Mouse (Mus musculus) kidney, postnatal 14 days (tissue): Measurements from ENCODE around the gene Hinfp.
"Not testable (repeated sequence)": the region's sequence is repeated elsewhere in the genome, so short reads cannot be mapped to it uniquely, and the experiment has no call there.

Source experiments
- DNase-seq: peaks from one replicate; pipeline ENCODE4 v3.0.0; 2022; ENCODE audit warnings: mixed read lengths

The Hinfp gene

DNA sequence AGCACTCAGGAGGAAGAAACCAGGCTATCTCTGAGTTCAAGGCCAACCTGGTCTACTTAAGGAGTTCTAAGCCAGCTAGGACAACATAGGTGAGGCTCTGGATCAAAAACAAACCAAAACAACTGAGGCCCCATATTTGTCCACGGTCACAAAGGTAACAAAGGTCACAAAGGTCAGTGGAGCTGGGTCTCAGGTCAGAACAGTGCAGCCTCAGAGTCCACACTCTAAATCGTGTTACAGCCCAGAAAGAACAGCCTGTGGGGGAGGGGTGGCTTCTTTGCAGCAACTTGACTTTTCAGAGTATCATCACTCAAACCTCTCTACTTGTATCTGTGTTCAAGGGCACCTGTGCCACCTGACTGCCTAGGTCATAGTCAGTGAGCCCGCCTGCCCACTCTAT lies 4.3 kb upstream of the Hinfp start:
- DNase-seq, result no peak

DNA sequence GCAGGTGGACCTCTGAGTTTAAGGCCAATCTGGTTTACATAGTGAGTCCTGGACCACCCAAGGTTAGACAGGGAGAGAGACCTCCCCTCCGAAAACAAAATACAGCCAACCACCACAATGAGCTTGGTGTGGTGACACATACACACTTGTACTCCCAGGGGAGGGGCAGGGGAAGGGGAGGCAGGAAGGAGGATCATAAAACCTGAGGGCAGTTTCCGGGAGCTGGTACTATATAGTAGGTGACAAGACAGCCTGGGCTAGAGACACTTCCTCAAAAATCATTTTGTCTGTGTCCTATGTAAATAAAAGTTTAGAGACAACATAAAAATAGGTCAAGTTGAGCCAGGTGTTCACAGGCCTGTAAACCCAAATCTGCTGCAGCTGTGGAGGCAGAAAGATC lies 1.8 kb upstream of the Hinfp start:
- DNase-seq, result no peak

DNA sequence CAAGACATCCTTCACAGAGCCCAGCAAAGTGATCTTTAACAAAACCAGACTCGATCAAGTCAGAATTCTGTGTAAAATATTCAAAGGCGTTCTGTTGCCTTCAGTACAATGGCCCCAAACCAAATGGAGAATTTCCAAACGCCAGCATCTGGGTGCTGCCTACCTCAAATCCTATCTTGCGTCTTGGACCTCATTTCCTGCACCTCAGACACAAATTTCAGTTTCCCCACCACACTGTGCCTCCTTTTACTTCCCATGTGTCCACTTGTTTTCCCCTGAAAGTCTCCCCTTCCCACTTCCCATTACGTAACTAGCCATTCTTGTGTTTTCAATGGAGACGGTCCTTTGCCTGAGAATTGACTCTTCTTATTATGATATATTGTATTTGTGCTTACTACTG lies 1.1 kb upstream of the Hinfp start:
- DNase-seq, result no peak

DNA sequence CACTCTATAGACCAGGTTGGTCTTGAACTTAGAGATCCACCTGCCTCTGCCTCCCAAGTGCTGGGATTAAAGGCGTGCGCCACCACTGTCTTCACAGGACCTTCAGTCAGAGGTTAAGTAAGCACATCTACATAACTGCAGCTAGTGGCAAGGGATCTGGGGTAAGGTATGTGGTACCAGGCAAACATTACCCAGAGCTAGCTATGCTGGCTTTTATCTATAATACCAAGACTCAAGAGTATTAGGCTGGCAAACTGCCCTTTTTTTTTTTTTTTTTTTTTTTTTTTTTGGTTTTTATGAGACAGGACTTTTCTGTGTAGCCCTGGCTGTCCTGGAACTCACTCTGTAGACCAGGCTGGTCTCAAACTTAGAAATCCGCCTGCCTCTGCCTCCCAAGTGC lies 5.5 kb downstream of the Hinfp start:
- not testable (repeated sequence) for DNase-seq

DNA sequence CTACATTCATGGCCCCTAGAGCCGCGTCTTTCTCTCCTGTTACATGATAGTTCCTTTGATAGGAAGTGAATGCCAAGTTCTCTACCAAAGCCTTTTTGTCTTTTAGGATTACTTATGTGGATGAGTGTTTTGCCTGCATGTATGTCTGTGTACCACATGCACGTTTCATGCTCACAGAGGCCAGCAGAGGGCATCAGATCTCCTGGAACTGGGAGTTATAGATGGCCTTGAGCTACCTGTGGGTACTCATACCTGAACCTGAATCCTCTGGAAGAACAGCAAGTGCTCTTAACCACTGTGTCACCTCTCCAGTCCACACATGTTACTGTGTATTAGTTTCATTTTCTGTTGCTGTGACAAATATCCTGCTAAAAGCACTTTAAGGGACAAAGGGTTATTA lies 13.0 kb downstream of the Hinfp start:
- peak; percentile 71 for DNase-seq

DNA sequence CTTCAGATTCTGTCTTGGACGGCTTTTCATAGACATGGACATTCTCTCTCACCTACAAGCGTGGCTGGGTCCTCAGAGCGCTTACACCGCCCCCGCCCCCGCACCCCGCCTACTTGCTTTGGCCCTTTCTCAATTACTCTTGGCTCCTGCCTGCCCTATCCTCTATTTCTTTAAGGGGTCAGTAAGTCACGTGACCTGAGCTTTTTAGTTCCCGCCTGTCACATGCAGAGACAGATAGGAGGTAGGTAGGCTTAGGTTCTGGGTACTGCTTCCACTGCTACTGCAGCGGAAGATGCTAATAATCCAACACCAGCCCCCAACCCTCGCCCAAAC lies 16.5 kb downstream of the Hinfp start:
- no peak for DNase-seq

DNA sequence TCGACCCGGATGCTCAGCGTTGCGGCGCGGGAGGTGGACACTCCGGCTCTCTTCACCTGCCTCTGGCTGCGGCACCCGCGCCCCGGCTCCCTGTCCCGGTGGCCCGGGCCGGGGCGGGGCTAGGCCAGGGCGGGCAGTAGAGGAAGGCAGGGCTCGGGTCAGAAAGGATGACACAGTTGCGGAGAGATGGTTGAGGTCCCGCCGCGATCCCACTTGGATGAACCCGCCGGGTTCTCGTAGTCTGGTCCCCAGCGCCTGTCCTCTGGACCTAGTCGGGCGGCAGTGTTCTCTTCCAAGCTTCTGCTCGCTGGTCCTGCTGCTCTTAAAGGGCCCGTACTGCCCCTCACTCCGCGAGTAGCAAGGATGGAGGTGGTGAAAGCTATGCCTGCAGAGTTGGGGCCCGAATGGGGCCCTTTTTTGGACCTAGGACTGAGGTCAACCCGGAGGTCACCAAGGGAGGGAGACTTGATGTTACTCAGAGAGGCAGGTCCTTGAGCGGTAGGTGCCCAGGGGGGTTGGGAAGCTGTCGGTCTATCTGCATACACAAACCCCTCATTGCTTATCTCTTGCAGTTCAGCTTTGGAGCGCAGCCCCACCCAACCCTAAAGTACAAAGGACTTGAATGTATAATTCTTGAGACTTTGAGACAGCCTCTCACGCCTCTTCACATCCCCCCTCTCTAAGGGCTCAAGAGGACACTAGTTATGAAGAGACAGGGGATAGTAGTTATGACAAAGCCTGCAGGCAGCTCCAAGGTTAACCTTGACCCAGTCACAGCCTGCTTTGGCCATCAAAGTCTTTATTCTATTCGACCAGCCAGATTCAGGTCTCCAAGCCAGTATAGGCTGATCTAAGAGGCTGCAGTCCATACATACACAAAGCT lies 17.2 kb downstream of the Hinfp start, which contains the start of gene Abcg4:
Gene Abcg4, minus strand, starts transcription at position 540 of the 883 bp plus-strand sequence.
- peak; percentile 28 for DNase-seq

DNA sequence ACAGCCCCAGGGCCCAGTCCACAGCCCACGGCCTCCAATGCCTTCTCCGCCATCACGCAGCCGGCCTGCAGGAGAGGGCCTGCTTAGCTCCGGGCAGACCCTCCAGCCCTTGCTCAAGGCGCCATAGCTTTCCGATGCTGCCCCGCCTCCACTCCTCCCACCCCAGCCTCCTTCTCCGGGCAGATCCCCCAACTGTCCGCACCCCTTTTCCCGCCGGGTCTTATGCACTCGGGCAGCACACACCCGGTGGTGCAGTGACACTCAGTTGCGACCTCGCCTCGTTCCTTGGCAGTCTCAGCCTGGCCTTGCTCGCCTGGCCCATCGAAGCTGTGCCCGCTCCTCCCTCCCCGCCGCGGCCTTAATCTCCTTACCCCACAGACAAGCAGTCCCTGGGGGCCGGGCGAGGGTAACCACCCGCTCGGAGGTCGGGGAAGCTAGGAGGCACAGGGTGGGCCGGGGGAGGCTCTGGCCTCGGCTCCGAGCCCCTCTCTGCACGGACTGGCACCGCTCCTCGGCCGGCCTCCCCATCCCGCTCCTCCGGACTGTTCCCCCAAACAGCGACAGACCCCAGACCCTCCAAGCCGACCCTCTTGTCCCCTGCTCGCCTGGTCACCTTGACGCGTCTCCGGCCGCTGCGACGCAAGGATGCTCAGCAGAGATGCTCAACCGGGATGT lies 17.9 kb downstream of the Hinfp start:
- DNase-seq, result no peak

DNA sequence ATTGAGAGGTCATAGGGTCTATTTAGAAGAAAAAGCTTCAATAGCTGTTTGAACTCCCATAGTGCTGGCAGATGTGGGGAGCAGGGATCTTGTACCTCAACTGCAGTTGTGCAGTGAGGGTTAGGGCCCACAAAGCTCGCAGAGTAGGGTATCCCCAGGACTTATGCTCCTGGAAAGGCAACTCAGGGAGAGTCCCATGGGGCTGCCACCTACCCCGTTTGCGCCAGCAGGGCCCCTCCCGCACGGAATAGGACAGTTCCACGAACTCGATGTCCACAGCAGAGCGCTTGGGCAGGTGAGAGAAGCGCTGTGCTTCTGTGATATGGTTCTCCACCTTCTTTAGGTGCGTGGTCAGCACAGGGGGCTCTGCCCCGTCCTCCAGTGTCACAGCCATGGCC lies 18.5 kb downstream of the Hinfp start:
- DNase-seq, result no peak

DNA sequence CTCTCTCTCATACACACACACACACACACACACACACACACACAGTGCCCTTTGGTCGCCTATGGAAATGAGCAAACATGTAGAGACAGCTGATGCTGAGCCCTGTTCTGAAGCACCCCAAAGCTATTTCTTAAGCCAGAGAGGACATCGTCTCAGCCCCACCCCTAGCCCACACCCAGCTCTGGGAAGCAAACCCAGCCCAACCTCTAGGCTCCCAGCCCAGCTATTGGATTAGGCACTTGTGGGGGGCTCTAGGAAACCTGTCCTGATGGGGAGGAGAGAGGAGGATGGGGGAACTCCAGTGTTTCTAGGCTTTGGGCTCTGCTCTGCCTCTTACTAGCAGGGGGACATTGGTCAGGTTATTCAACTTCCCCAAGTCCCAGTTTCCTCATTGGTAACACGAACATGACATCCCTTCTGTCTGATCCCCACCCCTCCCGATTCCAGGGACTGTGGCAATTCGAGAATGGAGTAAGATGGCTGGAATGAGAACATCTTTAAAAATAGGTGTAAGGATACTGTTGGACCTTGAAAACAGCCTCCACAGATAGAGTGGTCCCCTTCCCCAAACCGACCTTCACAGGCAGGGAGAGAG lies 19.1 kb downstream of the Hinfp start:
- no peak for DNase-seq

DNA sequence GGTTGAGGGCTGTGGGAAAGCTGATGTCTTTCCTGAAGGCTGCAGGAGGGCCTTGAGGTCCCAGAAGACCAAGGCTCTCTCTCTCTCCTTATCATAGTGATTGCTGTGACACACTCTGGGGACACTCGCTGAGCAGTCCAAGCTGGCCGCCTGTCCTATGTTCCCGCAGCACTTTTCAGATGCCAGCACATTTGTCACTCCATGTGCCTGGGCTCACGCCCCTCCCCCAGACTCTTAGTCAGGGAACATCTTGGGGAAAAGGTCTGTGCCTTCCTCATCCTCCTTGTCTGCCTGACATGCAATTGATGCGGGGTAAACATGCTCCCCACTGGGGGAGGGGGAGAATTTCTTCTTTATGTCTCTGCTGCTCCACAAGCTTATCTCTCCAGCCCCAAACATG lies 22.3 kb downstream of the Hinfp start:
- DNase-seq, result no peak

DNA sequence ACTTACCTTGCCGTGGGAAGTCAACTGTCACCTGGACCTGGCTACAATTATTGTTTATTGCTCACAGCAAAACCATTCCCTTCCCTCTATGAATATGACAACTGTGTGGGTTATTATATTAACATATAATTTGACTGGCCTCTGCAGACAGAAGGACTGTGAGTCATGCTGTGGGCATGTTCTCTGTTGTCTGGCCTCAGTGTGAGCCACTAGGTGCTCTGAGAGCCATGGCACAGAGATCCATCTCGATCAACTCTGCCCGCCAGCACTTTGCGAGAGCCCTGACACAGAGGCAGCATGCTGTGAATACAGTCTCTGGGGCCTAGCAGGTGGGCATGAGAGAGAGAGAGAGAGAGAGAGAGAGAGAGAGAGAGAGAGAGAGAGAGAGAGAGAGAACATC lies 35.5 kb downstream of the Hinfp start:
- DNase-seq, result no peak

DNA sequence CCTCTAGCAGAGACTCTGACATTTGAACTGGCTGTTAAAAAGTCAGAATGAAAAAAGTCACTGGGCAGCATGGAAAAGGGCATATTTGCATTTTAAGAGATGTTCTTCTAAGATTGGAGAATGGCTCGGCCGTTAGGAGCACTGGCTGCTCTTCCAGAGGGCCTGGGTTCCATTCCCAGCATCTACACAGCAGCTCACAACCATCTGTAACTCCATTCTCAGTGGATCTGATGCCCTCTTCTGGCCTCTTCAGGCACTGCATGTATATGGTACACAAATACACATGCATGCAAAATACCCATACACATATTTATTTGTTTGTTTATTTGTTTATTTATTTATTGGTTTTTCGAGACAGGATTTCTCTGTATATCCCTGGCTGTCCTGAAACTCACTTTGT lies 36.4 kb downstream of the Hinfp start:
- DNase-seq, result peak; percentile 39

DNA sequence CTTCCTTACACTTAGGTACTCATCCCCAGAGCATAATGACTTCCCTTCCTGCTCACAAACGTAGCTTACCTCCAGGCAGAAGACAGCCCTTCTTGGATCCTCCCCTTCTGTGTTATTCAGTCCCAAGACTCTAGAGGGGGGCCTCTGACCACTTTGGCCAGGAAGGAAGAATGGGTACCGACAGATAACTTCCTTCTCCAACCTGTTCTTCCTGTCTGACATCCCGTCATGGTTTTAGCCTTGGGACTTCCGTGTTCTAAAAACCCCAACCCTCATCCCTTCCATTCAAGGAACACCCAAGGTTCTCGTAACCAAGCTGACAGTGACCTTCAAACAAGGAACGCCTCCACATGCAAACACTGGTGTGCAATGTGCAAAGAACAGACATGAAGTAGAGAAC lies 37.0 kb downstream of the Hinfp start, which contains the start of gene Nlrx1:
Gene Nlrx1, minus strand, starts transcription at position 168 of the 400 bp plus-strand sequence.
- DNase-seq, result no peak

DNA sequence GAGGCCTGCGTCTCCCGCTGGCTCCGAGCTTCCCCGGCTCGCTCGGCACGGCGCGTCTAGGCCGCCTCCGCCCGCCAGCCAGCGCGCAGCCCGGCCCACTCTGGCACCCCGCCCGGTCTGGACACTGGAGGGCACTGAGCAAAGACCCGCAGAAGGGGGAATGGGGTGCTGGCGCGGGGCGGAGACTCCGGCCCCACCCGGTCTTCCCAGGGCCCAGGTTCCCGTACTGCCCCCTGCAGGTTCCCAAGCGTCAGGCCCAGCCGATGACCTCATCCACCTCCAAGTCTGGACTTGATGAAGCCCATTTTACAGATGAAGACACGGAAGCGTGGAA lies 37.5 kb downstream of the Hinfp start:
- peak; percentile 94 for DNase-seq

DNA sequence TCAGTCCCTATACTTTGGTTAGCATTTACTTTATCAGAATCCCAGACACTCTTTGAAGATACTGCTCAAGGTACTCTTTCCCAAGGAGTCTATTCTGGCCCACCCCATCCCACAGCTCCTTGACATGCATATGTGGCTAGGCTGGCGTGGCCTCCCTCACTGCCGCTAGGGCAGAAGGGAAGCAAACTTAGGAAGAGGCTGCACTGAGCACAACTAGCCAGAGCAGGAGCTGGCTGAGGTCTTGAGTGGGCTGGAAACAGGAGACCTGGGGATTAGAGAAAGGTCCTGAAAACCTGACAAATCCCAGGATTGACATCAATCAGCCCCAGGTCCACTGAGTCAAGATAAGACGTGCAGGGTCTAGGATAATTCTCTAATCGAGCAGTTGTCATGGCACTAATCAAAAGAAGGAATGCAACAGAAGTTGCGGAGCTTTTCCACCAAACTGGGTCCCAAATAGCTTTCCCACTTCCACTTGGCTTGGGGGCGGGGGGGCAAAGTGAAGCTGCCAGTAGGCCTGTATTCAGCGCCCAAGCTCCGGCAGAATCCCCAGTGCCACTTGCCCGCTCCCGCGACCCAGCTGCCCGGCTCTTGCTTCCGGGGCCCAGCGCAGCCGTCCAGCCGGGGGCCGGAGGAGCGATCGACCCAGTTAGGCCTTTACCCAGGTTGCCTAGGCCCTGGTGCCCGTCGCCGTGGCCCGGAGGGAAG lies 38.0 kb downstream of the Hinfp start:
- DNase-seq, result peak; percentile 45

DNA sequence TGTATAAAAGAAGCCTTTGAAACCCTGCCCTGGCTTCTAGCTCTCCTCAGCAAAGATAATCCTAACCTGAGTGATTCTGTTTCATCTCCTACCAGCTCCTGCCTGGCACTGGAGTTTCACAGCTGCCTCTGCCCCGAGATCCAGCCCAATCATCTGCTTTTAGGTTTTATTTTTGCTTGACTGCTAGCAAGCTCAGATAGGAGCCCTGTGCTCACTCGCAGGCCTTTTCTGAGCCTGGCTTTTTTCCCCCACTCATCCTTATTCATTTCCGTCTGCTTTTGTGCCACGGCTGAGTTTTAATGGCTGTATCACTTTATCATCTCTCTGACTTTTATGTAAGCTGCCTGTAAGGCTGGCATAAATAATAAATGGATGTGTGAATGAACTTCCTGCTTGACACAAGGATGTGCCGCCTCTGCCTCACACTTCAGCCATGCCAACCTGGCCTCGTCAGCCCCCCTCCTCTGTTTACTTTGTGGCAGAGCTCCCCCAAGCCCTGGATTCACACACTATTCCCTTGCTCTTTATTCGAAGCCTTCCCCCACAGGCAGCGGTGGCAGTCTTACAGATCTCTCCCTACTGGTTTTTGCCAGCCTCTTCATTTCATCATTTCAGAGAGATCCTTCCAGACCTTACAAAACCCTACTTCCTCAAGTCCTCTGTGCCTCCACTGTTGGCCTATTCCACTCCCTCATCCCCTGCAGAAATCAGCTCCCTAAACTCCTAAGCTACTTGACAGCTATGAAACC lies 38.8 kb downstream of the Hinfp start:
- no peak for DNase-seq

DNA sequence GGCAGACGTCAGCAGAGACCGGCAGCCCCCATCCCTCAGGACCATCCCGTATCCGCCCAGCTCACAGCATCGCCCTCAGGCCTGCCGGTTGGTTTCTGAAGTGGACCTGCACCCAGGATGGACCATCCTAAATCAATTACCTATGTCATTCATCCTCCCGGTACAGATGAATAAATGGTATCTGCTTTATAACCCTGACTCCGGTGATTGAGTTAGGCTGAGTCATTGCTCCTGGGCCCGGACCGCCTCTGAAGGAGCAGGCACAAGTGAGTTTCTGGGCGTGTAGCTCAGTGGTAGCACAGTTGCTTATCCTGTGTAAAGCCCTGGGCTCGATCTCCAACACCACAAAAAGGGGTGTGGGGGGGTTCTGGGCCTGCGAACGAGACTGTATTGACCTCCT lies 44.1 kb downstream of the Hinfp start:
- DNase-seq, result no peak

DNA sequence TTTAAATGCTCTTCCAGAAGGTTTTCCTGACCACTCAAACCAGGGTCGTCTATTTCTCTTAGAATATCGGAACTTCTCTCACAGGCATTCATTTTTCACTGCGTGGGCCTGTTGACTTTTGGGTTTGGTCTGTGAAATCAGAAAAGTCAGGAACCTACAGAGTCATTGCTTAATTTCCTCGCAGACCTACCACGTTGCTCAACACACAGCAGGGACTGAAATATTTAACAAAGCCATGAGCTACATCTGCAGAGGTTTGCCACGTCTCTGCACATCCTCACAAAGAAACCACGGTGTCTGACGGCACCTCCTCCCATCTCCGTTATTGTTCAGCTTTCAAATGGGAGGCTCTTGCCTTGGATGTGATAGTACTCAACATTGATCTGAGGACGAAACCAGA lies 46.5 kb downstream of the Hinfp start:
- no peak for DNase-seq

DNA sequence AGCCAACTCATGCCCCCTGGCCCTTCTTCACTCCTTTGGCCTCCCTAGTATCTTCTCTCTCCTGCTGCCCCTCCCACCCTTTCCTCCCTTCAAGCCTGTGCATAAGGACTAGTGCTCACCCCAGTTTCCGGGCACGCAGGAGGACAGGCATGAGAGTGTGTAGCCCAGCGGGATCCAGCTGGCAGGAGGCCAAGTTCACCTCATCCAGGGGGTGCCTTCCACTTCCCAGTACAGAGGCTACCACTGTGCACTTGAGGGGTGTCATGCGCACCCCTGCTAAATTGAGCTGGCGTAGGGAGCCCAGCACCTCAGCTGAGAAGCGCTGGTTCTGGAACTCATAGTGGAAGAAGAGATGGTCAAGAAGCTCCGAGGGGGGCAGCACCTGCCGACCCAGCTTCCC lies 49.3 kb downstream of the Hinfp start:
- no peak for DNase-seq

DNA sequence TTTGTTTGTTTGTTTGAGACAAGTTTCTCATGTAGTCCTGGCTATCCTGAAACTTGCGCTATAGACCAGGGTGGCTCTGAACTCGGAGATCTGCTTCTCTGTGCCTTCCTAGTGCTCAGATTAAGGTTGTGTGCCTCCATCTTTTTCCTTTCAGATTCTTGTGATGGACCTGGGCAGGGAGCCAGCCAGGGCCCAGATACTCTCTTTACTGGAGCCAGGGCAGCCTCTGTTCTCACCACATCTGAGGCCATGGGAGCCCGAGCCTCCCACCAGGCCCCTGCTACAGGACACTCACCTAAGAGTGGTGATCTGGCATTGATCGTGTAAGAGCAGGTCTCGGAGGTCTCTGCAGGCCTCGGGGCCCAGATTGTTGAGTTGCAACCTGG lies 50.3 kb downstream of the Hinfp start:
- DNase-seq, result no peak

DNA sequence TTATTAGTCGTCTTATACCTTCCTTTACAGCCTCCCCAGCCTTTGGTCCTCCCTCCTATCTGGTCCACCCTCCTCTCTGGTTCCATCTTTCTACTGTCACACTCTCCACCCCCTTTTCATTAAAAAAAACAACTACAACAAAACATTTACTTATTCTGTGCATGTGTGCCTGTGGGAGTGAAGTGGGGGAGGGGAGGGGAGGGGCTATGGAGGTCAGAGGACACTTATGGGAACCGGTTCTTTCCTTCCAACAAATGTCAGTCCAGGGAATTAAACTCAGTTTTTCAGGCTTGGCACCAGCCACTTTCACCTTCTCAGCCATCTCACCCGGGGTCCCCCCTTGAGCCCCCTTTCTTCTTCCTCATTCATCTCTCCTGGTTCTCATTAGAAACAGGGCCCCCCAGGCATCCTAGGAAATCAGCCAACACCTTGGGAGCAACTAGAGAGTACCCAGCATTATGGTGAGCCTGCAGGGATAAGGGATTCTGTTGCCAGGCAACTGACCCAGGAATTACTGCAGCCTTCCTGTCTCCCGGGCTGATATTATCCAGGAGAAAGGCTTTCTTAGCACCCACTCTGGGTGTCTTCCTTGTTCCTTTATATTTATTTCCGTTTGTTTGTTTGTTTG lies 50.8 kb downstream of the Hinfp start:
- no peak for DNase-seq
